Mouse (Mus musculus) intestine, embryonic 16.5 days (tissue): ENCODE results near the gene Ophn1. TPM values are rescaled to one million over a fixed set of nuclear protein-coding genes. Genes with fewer than 3 reads are reported as not detected.

Experiments
- ATAC-seq: fragments of 200-750 bp; cut with Nextera tagmentation; 2 replicates; pipeline ENCODE4 v1.8.0; 2017; ENCODE audit warnings: moderate TSS enrichment, moderate library complexity
- H3K27ac ChIP-seq: fragments of 300-500 bp; sonication (generic); 2 replicates; pipeline ENCODE4 v1.5.1; 2014; ENCODE audit warnings: mild to moderate bottlenecking, low read length
- H3K27me3 ChIP-seq: fragments of 300-500 bp; sonication (generic); replicated peaks from 2 replicates; pipeline ENCODE4 v1.6.1; 2014; ENCODE audit warnings: low read length, control low read depth, mixed read lengths; ENCODE audit not compliant: control insufficient read depth, insufficient read depth
- H3K36me3 ChIP-seq: fragments of 300-500 bp; sonication (generic); 2 replicates; pipeline ENCODE4 v1.6.1; 2014; ENCODE audit warnings: low read length, control low read depth; ENCODE audit not compliant: control insufficient read depth, insufficient read depth
- H3K4me1 ChIP-seq: fragments of 300-500 bp; sonication (generic); 2 replicates; pipeline ENCODE4 v1.6.1; 2014; ENCODE audit warnings: low read length, control low read depth, mixed read lengths; ENCODE audit not compliant: control insufficient read depth, insufficient read depth
- H3K4me2 ChIP-seq: fragments of 300-500 bp; sonication (generic); 2 replicates; pipeline ENCODE4 v1.6.1; 2014; ENCODE audit warnings: low read depth, low read length, control low read depth
- H3K4me3 ChIP-seq: fragments of 300-500 bp; sonication (generic); 2 replicates; pipeline ENCODE4 v1.5.1; 2014; ENCODE audit warnings: mild to moderate bottlenecking, low read length
- H3K9ac ChIP-seq: fragments of 300-500 bp; sonication (generic); 2 replicates; pipeline ENCODE4 v1.6.1; 2014; ENCODE audit warnings: low read depth, low read length
- H3K9me3 ChIP-seq: fragments of 300-500 bp; sonication (generic); 2 replicates; pipeline ENCODE4 v1.6.1; 2016; ENCODE audit warnings: low read length, control low read depth; ENCODE audit not compliant: control insufficient read depth
- WGBS: fragments of 180-500 bp; shearing (Covaris S2); extraction: QIAGEN DNeasy Blood & Tissue Kit; methylation state at CpG from one replicate; pipeline ENCODE4 v1.1.7; 2014; 5-methylcytosine and 5-hydroxymethylcytosine counted together
- polyA plus RNA-seq: library from polyadenylated mRNA; unstranded; fragments of >200 nt; fragmentation: Nextera tagmentation; extraction: Ambion mirVana; gene quantifications from 2 replicates; pipeline ENCODE4 v1.2.1, GENCODE M21; 2015

The Ophn1 gene
- polyA plus RNA-seq, 1 experiment from 2014 or later = 9.3 TPM

- Histone ChIP-seq H3K4me1 (no peaks in the 10 kb centered on the region), H3K9me3 (no peaks in the 10 kb centered on the region), H3K36me3 (no peaks in the 10 kb centered on the region), H3K27ac (no peak overlapping the region), H3K4me2 (no peak overlapping the region), H3K4me3 (no peak overlapping the region), H3K9ac (no peak overlapping the region), H3K27me3 (0 out of 2 replicates have a peak, but pooled peaks cover 5% of the 10 kb centered on the region)
- 86% methylated on average over 2 of the region's 2 CpGs for WGBS
- no peak for ATAC-seq
Observed at GRCm38 (mm10) chrX:98881983-98882382, 8.8 kb downstream of the Ophn1 start.

GRCm38 (mm10) chrX:98881085-98881484 is 9.7 kb downstream of the Ophn1 start:
- no peak for ATAC-seq
- H3K36me3 ChIP-seq = no peaks in the 10 kb centered on the region
- 0 out of 2 replicates have a peak, but pooled peaks cover 5% of the 10 kb centered on the region for H3K27me3 ChIP-seq
- no peak overlapping the region for H3K9ac ChIP-seq
- H3K9me3 ChIP-seq = no peaks in the 10 kb centered on the region
- no peaks in the 10 kb centered on the region for H3K4me1 ChIP-seq
- no peak overlapping the region for H3K4me3 ChIP-seq
- H3K27ac ChIP-seq = no peak overlapping the region
- WGBS = 84% methylated on average over 2 of the region's 2 CpGs
- H3K4me2 ChIP-seq = no peak overlapping the region

- H3K27me3 ChIP-seq = 0 out of 2 replicates have a peak, but pooled peaks cover 5% of the 10 kb centered on the region
- 94% methylated on average over 6 of the region's 6 CpGs for WGBS
- no peaks in the 10 kb centered on the region for H3K4me1 ChIP-seq
- no peak overlapping the region for H3K4me2 ChIP-seq
- H3K27ac ChIP-seq = no peak overlapping the region
- no peaks in the 10 kb centered on the region for H3K9me3 ChIP-seq
- no peaks in the 10 kb centered on the region for H3K36me3 ChIP-seq
- no peak overlapping the region for H3K4me3 ChIP-seq
- no peak overlapping the region for H3K9ac ChIP-seq
- no peak for ATAC-seq
Observed at GRCm38 (mm10) chrX:98880314-98880713, 10.5 kb downstream of the Ophn1 start.

GRCm38 (mm10) chrX:98875144-98875543 is 15.7 kb downstream of the Ophn1 start:
- no peak overlapping the region for H3K27ac ChIP-seq
- 60% methylated on average over 6 of the region's 6 CpGs for WGBS
- no peaks in the 10 kb centered on the region for H3K27me3 ChIP-seq
- H3K4me2 ChIP-seq = no peak overlapping the region
- H3K36me3 ChIP-seq = no peaks in the 10 kb centered on the region
- H3K4me3 ChIP-seq = no peak overlapping the region
- H3K4me1 ChIP-seq = no peaks in the 10 kb centered on the region
- no peak overlapping the region for H3K9ac ChIP-seq
- no peak for ATAC-seq
- no peaks in the 10 kb centered on the region for H3K9me3 ChIP-seq

- 89% methylated on average over 5 of the region's 5 CpGs for WGBS
- H3K4me2 ChIP-seq = no peak overlapping the region
- ATAC-seq = no peak
- H3K36me3 ChIP-seq = no peaks in the 10 kb centered on the region
- H3K27ac ChIP-seq = no peak overlapping the region
- no peaks in the 10 kb centered on the region for H3K27me3 ChIP-seq
- no peaks in the 10 kb centered on the region for H3K9me3 ChIP-seq
- no peaks in the 10 kb centered on the region for H3K4me1 ChIP-seq
- no peak overlapping the region for H3K4me3 ChIP-seq
- H3K9ac ChIP-seq = no peak overlapping the region
Observed at GRCm38 (mm10) chrX:98874086-98874485, 16.7 kb downstream of the Ophn1 start.

- no peak overlapping the region for H3K4me3 ChIP-seq
- no peaks in the 10 kb centered on the region for H3K9me3 ChIP-seq
- H3K27me3 ChIP-seq = no peaks in the 10 kb centered on the region
- H3K36me3 ChIP-seq = no peaks in the 10 kb centered on the region
- no peaks in the 10 kb centered on the region for H3K4me1 ChIP-seq
- no peak overlapping the region for H3K27ac ChIP-seq
- ATAC-seq = no peak
- no peak overlapping the region for H3K4me2 ChIP-seq
- 91% methylated on average over 1 of the region's 1 CpGs for WGBS
- H3K9ac ChIP-seq = no peak overlapping the region
Observed at GRCm38 (mm10) chrX:98872064-98872463, 18.8 kb downstream of the Ophn1 start.

- Histone ChIP-seq H3K27ac (no peak overlapping the region), H3K4me3 (no peak overlapping the region), H3K9ac (no peak overlapping the region), H3K4me1 (no peaks in the 10 kb centered on the region), H3K9me3 (no peaks in the 10 kb centered on the region), H3K4me2 (no peak overlapping the region), H3K27me3 (0 out of 2 replicates have a peak, but pooled peaks cover 2% of the 10 kb centered on the region), H3K36me3 (no peaks in the 10 kb centered on the region)
- WGBS = 81% methylated on average over 1 of the region's 1 CpGs
- no peak for ATAC-seq
Observed at GRCm38 (mm10) chrX:98870541-98870940, 20.3 kb downstream of the Ophn1 start.

- no peak overlapping the region for H3K9ac ChIP-seq
- no peaks in the 10 kb centered on the region for H3K36me3 ChIP-seq
- 0 out of 2 replicates have a peak, but pooled peaks cover 2% of the 10 kb centered on the region for H3K27me3 ChIP-seq
- H3K27ac ChIP-seq = no peak overlapping the region
- H3K4me2 ChIP-seq = no peak overlapping the region
- ATAC-seq = no peak
- H3K9me3 ChIP-seq = no peaks in the 10 kb centered on the region
- no peak overlapping the region for H3K4me3 ChIP-seq
- no peaks in the 10 kb centered on the region for H3K4me1 ChIP-seq
- WGBS = 78% methylated on average over 2 of the region's 2 CpGs
Observed at GRCm38 (mm10) chrX:98869735-98870134, 21.1 kb downstream of the Ophn1 start.

- Histone ChIP-seq H3K4me2 (no peak overlapping the region), H3K36me3 (no peaks in the 10 kb centered on the region), H3K9me3 (no peaks in the 10 kb centered on the region), H3K4me1 (no peaks in the 10 kb centered on the region), H3K27me3 (0 out of 2 replicates have a peak, but pooled peaks cover 2% of the 10 kb centered on the region), H3K9ac (no peak overlapping the region), H3K27ac (no peak overlapping the region), H3K4me3 (no peak overlapping the region)
- WGBS = 82% methylated on average over 5 of the region's 5 CpGs
- no peak for ATAC-seq
Observed at GRCm38 (mm10) chrX:98869165-98869564, 21.7 kb downstream of the Ophn1 start.

GRCm38 (mm10) chrX:98860167-98860566 is 30.7 kb downstream of the Ophn1 start:
- ATAC-seq = no peak
- Histone ChIP-seq H3K4me2 (no peak overlapping the region), H3K4me3 (no peak overlapping the region), H3K27me3 (no peaks in the 10 kb centered on the region), H3K9me3 (no peaks in the 10 kb centered on the region), H3K9ac (no peak overlapping the region), H3K27ac (no peak overlapping the region), H3K4me1 (no peaks in the 10 kb centered on the region), H3K36me3 (no peaks in the 10 kb centered on the region)
- WGBS = 62% methylated on average over 5 of the region's 5 CpGs
